Mouse (Mus musculus) urinary bladder, adult 18-20 months (tissue): Measurements from ENCODE around the gene Rbm44.

Experiments
- DNase-seq, 2 experiments: peaks; one replicate each; pipeline ENCODE4 v3.0.0; 2022; ENCODE audit warnings: low spot score in 2 of 2, mixed read lengths in 2 of 2

The Rbm44 gene

GRCm38 (mm10) chr1:91209343-91209742 lies 64.5 kb downstream of the Rbm44 start:
- no peak for DNase-seq

- no peak for DNase-seq
Observed at GRCm38 (mm10) chr1:91209785-91210184, 64.9 kb downstream of the Rbm44 start.

GRCm38 (mm10) chr1:91211099-91211498 lies 66.2 kb downstream of the Rbm44 start:
- no peak for DNase-seq

GRCm38 (mm10) chr1:91211591-91212008 lies 66.7 kb downstream of the Rbm44 start:
- DNase-seq = no peak

- DNase-seq = no peak
Observed at GRCm38 (mm10) chr1:91215264-91215663, 70.4 kb downstream of the Rbm44 start.

GRCm38 (mm10) chr1:91215981-91216380 lies 71.1 kb downstream of the Rbm44 start:
- no peak for DNase-seq

- DNase-seq = no peak
Observed at GRCm38 (mm10) chr1:91216504-91217267, 71.8 kb downstream of the Rbm44 start.

GRCm38 (mm10) chr1:91219641-91220321 lies 74.9 kb downstream of the Rbm44 start:
- DNase-seq = peak in 1 of 2 experiments; percentile 40

GRCm38 (mm10) chr1:91220322-91220672 lies 75.4 kb downstream of the Rbm44 start:
- no peak for DNase-seq
